Mouse (Mus musculus) kidney, adult 2 months (tissue): Measurements from ENCODE around the gene Cnn3.

Experiments
- CTCF ChIP-seq: fragments of 200-500 bp; conservative IDR thresholded peaks from 2 replicates; pipeline ENCODE4 v1.5.1; 2011; ENCODE audit warnings: low read depth, mild to moderate bottlenecking, control low read depth, low read length, moderate library complexity, mixed read lengths; ENCODE audit not compliant: insufficient read depth, insufficient read length
- POLR2A ChIP-seq: fragments of 200-500 bp; IDR thresholded peaks from one replicate; pipeline ENCODE4 v1.6.1; 2011; ENCODE audit warnings: low read depth, low read length, control low read depth

DNA sequence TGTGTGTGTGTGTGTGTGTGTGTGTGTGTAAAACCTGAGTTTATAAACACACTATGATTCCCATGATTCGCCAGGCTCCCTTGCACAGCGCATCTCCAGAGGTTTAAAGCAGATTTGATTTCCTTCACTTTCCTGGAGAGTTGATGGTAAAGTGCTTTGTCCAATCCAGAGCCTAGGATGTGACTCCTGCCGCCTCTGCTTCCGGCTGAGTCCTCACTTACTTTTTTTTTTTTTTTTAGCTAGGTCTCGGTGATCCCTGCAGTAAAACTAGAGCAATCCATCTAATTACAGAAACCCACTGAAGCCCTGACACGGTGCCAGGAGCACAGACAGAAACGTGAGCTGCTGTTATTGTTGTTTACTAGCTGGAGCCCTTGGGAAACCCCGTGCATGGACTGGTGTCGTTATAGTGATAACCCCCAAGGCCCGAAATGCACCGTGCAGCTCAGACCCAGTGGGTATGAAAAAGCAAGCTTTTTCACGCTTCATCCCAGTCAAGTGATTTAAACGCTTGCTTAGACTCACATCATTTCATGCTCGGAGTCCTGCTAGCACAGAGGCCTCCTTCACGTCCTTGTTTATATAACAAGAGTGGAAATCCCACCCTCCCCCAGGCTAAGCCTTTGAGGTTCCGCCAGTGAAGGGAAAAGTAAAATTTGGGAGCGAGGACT lies 36.3 kb upstream of the Cnn3 start:
- no peak for TF ChIP-seq CTCF
- no peak for TF ChIP-seq POLR2A
